Mouse (Mus musculus): ENCODE measurements at regions not wholly inside any gene's neighbourhood (a gene's known extent, or its start where the extent isn't known, plus 50 kb on each side); places are given as distances from the start of the nearest gene placed in this dataset.

DNA sequence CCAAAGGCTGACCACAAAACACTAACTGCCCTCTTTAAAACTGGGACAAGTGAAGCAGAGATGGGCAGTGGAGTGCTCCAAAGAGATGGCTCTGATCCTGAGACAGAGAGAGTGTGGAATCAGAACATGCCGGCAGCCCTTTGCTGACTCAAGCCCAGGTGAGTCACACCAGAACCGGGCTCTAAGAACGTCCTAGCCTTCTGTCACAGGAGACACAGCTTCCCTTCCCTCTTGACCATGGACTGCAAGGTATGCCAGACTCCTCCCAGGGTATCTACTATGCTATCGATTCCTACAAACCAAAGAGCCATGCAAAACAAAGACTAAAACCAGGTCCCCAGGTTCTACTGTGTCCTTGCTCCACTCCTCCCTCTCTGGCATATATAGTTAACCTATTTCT lies 98.0 kb downstream of the Dhx15 start:
- Histone ChIP-seq H3K27me3 (no peaks in the 10 kb centered on the region), H3K27ac (no peak overlapping the region), H3K4me1 (no peaks in the 10 kb centered on the region), H3K9me3 (replicated peaks) (no peaks in the 10 kb centered on the region), H3K9ac (no peak overlapping the region), H3K4me2 (no peak overlapping the region), H3K36me3 (no peaks in the 10 kb centered on the region), H3K4me3 (replicated peaks) (no peak overlapping the region)
- ATAC-seq (replicated peaks; ENCODE audit: low FRiP score) = no peak
- 87% methylated on average over 4 of the region's 4 CpGs for WGBS

DNA sequence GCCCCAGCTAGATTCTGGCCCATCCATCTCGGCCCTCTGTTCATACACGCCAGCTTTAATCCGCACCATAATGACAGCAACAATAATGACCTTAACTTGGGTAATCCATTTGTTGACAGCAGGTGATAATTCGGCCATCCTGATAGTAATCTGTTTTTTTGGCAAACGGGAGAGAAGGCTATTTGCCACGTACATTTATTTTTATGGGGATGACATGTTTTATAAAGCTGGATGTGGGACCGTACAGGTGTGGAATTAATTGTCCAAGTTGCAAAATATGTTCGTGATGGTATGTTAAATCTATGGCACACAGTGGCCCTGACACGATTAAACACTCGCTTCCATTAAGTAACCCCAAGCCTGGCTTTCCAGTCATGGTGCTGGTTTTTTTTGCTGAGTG lies 102.2 kb downstream of the Dhx15 start:
- Histone ChIP-seq H3K4me2 (no peak overlapping the region), H3K4me3 (replicated peaks) (no peak overlapping the region), H3K27ac (no peak overlapping the region), H3K36me3 (no peaks in the 10 kb centered on the region), H3K9ac (no peak overlapping the region), H3K4me1 (no peaks in the 10 kb centered on the region), H3K9me3 (replicated peaks) (no peaks in the 10 kb centered on the region), H3K27me3 (no peaks in the 10 kb centered on the region)
- WGBS = 85% methylated on average over 10 of the region's 10 CpGs
- ATAC-seq (replicated peaks; ENCODE audit: low FRiP score) = no peak

DNA sequence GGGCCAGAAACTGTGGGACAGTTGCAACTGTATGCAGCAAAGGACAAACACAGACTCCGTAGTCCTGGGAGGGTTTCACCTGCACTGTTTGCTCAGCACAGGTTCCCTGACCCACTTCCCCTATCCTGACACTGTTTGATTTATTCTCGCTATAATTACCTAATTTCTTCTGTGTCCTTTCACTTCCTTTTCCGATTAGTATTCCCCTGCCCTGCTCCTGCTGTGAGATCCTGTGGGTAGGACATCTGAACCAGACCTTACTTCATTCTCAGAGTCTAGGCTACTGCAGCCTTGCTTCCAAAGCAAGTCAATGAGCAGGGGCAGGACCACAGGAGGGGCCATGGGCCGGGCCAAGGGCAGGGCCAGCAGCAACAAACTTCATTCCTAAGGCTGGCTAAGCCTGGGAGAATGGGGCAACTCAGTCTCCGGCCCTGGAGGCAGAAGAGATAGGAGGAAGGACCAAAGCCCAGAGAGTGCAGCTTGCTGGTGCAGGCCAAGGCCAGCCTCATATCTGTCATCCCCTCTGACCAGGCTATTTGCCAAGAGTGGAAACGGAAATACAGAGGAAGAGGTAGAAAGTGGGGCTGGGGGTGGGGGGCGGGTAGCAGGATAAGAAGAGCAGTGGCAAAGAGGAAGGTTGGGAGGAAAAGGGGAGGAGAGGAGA lies 103.4 kb downstream of the Dhx15 start:
- no peaks in the 10 kb centered on the region for H3K36me3 ChIP-seq
- ATAC-seq (replicated peaks; ENCODE audit: low FRiP score) = no peak
- no peaks in the 10 kb centered on the region for H3K9me3 ChIP-seq (replicated peaks)
- H3K4me1 ChIP-seq = no peaks in the 10 kb centered on the region
- no peaks in the 10 kb centered on the region for H3K27me3 ChIP-seq
- no peak overlapping the region for H3K4me2 ChIP-seq
- 55% methylated on average over 7 of the region's 7 CpGs for WGBS
- no peak overlapping the region for H3K4me3 ChIP-seq (replicated peaks)
- H3K9ac ChIP-seq = no peak overlapping the region
- no peak overlapping the region for H3K27ac ChIP-seq

DNA sequence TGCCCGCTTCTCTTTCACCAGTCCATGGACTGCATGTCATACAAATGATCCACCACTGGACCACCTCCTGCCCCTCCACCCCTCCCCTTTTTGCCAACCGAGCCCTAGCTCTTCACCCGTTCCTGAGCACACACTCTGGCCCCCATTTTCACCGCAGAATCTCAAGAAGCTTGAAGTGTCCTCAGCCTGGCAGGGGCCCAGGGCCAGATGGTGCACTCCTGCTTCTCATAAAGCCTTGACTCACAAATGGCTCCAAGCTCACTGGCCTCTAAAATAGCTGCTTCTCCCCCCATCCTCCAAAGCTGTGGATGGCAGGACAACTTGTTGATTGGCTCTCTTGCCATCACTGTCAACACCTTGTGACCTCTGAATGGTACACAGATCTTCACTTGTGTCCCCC lies 110.0 kb downstream of the Dhx15 start:
- Histone ChIP-seq H3K4me1 (no peaks in the 10 kb centered on the region), H3K4me2 (no peak overlapping the region), H3K27me3 (no peaks in the 10 kb centered on the region), H3K4me3 (replicated peaks) (no peak overlapping the region), H3K27ac (no peak overlapping the region), H3K9me3 (replicated peaks) (no peaks in the 10 kb centered on the region), H3K9ac (no peak overlapping the region), H3K36me3 (no peaks in the 10 kb centered on the region)
- no peak for ATAC-seq (replicated peaks; ENCODE audit: low FRiP score)
- 65% methylated on average over 4 of the region's 4 CpGs for WGBS

DNA sequence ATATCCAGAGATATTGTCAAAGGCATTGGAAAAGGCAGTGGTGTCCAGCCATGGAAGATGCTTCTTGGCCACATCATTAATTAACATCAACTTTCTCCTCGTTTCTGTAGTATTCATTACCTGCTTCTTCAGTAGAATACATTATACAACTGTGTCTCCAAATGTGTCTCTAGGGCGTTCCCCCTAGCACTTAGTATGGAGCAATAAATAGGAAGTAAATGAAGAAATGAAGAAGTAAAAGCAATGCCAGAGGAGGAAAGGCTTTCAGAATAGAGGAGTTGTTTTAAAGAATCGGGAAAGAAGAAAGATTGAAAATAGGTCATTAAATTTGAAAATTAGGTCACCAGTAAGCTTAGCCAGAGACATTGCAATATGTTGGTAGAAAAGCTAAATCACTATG lies 112.6 kb downstream of the Dhx15 start:
- no peaks in the 10 kb centered on the region for H3K36me3 ChIP-seq
- no peak overlapping the region for H3K4me2 ChIP-seq
- no peak overlapping the region for H3K9ac ChIP-seq
- H3K27ac ChIP-seq = no peak overlapping the region
- H3K4me3 ChIP-seq (replicated peaks) = no peak overlapping the region
- no peaks in the 10 kb centered on the region for H3K9me3 ChIP-seq (replicated peaks)
- H3K27me3 ChIP-seq = no peaks in the 10 kb centered on the region
- no peaks in the 10 kb centered on the region for H3K4me1 ChIP-seq
- ATAC-seq (replicated peaks; ENCODE audit: low FRiP score) = no peak
- 90% methylated on average over 3 of the region's 3 CpGs for WGBS

DNA sequence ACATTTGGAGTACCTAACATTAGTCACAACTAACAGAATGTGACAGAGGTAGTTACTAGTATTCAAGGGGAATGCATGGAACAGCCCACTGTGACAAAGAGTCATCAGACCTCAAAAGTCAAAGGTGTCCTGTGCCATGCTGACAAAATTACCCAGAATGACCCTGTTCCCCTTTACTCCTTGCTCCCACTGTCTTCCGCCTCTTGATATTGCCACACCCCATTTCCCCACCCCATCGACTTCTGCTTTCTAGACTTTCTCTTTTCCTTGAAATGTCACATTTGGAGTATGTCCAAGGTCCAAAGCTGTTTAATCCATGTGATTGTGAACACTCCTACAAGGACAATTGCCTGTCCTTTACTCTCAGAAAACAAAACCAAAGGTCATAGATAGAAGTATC lies 115.2 kb downstream of the Dhx15 start:
- WGBS = 90% methylated on average over 2 of the region's 2 CpGs
- Histone ChIP-seq H3K36me3 (no peaks in the 10 kb centered on the region), H3K4me3 (replicated peaks) (no peak overlapping the region), H3K4me2 (no peak overlapping the region), H3K9me3 (replicated peaks) (no peaks in the 10 kb centered on the region), H3K27ac (no peak overlapping the region), H3K9ac (no peak overlapping the region), H3K4me1 (no peaks in the 10 kb centered on the region), H3K27me3 (no peaks in the 10 kb centered on the region)
- ATAC-seq (replicated peaks; ENCODE audit: low FRiP score) = no peak

DNA sequence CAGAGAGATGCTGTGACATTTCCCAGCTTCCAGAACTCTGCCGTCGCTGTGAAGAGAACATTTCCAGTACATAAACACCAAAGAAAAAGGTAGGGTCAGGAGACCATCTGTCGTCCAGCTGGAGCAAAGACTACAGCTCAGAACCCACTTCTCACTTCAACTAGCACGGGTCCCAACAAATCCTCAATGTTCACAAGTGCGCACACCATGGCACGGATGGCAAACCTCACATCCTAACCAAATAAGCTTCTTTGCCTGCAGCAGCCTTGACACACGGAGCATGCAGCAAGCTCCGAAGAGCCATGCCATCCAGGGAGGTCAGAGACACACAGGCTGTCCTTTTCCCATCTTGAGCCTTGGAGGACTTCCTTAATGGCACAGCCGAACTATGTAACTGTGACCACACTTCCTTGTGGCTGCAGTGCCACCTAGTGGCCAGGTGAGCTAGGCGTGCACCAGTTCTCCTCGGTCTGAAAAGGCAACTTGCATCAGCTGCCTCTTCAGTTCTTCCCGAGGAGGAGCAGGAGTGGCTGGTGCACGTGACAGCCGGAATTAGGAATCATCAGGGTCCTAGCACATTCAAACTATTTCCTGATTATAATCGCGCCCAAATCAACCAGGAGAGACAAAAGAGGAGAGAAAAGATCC lies 125.4 kb downstream of the Dhx15 start:
- no peaks in the 10 kb centered on the region for H3K9me3 ChIP-seq (replicated peaks)
- H3K27ac ChIP-seq = no peak overlapping the region
- WGBS = 33% methylated on average over 16 of the region's 16 CpGs
- peak; percentile 83 for ATAC-seq (replicated peaks; ENCODE audit: low FRiP score)
- no peak overlapping the region for H3K4me2 ChIP-seq
- no peaks in the 10 kb centered on the region for H3K36me3 ChIP-seq
- peaks cover 17% of the 10 kb centered on the region for H3K27me3 ChIP-seq
- H3K9ac ChIP-seq = no peak overlapping the region
- H3K4me3 ChIP-seq (replicated peaks) = no peak overlapping the region
- H3K4me1 ChIP-seq = 0 out of 2 replicates have a peak, but pooled peaks cover 2% of the 10 kb centered on the region

DNA sequence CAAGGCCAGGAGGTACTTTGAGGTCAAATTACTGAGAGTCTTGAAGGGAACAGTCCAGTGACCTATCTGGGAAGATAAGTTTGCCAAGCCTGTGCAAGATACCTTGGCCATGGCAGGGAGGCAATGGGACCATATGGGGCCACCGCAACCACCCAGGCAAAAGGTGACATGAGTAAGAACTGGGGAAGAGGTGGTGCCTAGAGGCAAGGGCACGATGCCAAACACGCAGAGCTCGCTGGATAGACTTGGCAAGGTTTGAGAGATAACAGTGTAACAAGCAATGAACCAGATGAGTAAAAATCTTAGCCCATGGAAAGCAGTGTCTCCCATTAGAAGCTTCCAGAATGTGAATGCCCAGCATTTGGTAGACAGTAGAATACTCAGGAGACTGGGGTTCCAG lies 128.1 kb downstream of the Dhx15 start:
- H3K4me1 ChIP-seq = 0 out of 2 replicates have a peak, but pooled peaks cover 2% of the 10 kb centered on the region
- H3K4me2 ChIP-seq = no peak overlapping the region
- no peaks in the 10 kb centered on the region for H3K9me3 ChIP-seq (replicated peaks)
- 89% methylated on average over 4 of the region's 4 CpGs for WGBS
- H3K9ac ChIP-seq = no peak overlapping the region
- H3K36me3 ChIP-seq = no peaks in the 10 kb centered on the region
- no peak overlapping the region for H3K4me3 ChIP-seq (replicated peaks)
- ATAC-seq (replicated peaks; ENCODE audit: low FRiP score) = no peak
- no peak overlapping the region for H3K27ac ChIP-seq
- peaks cover 6% of the 10 kb centered on the region for H3K27me3 ChIP-seq

DNA sequence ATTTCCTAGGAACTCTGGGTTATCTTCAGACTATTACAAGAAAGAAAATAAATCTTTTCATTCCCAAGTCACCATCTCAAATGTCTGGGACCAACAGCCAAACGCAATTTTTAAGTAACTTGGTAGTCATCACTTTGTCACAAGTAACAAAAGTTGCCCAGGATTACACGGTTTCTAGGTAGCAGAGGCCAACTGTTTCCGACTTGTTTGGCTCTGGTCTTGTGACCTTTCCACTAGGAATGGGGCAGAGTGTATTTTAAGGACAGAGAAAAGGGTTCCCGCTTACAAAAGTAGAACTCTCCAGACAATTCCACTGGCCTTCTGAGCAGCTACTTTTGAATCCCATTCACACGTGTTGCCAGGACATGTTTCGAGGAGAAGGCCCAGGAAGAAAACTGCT lies 129.1 kb downstream of the Dhx15 start:
- 0 out of 2 replicates have a peak, but pooled peaks cover 2% of the 10 kb centered on the region for H3K4me1 ChIP-seq
- 89% methylated on average over 6 of the region's 6 CpGs for WGBS
- no peak for ATAC-seq (replicated peaks; ENCODE audit: low FRiP score)
- H3K27me3 ChIP-seq = peaks cover 3% of the 10 kb centered on the region
- H3K9me3 ChIP-seq (replicated peaks) = no peaks in the 10 kb centered on the region
- H3K4me3 ChIP-seq (replicated peaks) = no peak overlapping the region
- H3K36me3 ChIP-seq = no peaks in the 10 kb centered on the region
- no peak overlapping the region for H3K4me2 ChIP-seq
- H3K9ac ChIP-seq = no peak overlapping the region
- no peak overlapping the region for H3K27ac ChIP-seq

DNA sequence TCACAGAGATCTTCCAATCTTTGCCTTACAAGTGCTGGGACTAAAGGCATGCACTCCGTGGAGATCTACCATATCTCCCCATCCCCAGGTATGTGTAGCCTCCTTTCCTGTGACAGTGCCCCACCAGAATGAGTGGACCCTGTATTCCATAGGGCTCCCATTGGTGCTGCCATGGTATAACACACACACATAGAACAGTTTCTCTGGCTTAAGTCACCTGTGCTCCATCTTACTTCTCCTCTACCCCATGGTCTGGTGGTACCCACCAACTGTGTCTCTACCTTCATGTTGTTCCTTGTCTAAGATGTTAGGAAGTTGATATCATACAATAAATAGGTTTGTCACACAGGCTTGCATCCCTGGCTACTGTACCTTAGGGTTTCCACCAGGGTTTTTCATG lies 133.1 kb downstream of the Dhx15 start:
- WGBS = 78% methylated on average over 1 of the region's 1 CpGs
- no peak overlapping the region for H3K9ac ChIP-seq
- no peaks in the 10 kb centered on the region for H3K9me3 ChIP-seq (replicated peaks)
- no peak overlapping the region for H3K4me2 ChIP-seq
- H3K4me3 ChIP-seq (replicated peaks) = no peak overlapping the region
- H3K36me3 ChIP-seq = no peaks in the 10 kb centered on the region
- H3K27me3 ChIP-seq = no peaks in the 10 kb centered on the region
- H3K27ac ChIP-seq = no peak overlapping the region
- ATAC-seq (replicated peaks; ENCODE audit: low FRiP score) = no peak
- no peaks in the 10 kb centered on the region for H3K4me1 ChIP-seq

DNA sequence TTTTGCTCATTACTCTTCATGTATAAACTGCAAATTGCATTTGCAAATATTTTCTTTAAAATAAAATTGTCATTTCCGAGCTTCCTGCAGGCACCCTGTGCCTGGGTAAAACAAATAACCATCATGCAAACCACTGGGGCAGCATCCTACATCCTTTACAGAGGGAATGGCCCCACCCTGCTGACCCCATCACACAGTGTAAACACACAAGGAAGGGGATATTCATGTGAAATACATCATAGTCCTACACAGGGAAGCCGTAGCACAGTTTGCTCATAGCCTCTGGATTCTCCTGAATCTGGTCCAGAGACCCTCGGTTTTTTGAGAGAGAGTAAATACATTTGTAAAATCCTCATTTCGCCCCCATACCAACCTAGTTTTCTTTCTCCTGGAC lies 138.2 kb downstream of the Dhx15 start:
- no peak overlapping the region for H3K27ac ChIP-seq
- no peaks in the 10 kb centered on the region for H3K9me3 ChIP-seq (replicated peaks)
- no peaks in the 10 kb centered on the region for H3K27me3 ChIP-seq
- no peaks in the 10 kb centered on the region for H3K36me3 ChIP-seq
- no peak overlapping the region for H3K4me3 ChIP-seq (replicated peaks)
- H3K9ac ChIP-seq = no peak overlapping the region
- H3K4me2 ChIP-seq = no peak overlapping the region; the same call in 1 of the 2 replicates
- WGBS = 55% methylated on average over 4 of the region's 4 CpGs
- H3K4me1 ChIP-seq = peaks cover 5% of the 10 kb centered on the region; the same call in 1 of the 2 replicates
- no peak for ATAC-seq (replicated peaks; ENCODE audit: low FRiP score)

DNA sequence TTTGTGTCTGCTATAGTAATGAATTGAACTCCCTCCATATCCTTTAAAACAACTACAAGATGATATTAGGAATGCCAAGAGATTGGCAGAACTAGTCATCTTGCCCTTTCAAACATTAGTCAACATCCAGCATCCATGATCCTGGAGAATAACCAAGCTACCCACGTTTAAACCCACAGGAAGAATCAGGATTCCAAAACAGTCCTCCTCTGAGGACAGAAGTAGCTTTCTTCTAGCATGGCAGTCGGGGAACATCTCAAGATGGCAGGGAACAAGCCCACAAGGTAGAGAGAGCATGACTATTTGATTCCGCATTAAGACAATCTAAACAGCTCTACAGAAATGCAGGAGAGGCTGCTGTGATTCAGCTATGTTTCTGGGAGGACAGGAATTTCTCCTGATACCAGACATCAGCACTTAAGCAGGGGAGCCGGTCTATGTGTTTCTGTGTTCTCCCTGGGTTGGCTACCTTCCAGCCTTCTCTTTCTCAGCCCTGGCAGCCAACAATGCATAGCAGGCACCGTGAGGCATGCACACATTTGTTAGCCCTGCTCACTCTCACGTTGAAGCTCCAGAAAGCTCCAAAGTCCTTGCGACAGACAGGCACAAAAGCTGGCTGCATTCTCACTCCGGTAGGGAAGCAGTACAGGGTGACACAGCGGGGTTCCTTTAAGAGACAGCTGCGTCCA lies 138.8 kb downstream of the Dhx15 start:
- Histone ChIP-seq H3K9me3 (replicated peaks) (no peaks in the 10 kb centered on the region), H3K27me3 (no peaks in the 10 kb centered on the region), H3K4me2 (peak overlapping the region; percentile 23; the same call in 1 of the 2 replicates), H3K27ac (no peak overlapping the region), H3K4me1 (peaks cover 5% of the 10 kb centered on the region; the same call in 1 of the 2 replicates), H3K36me3 (no peaks in the 10 kb centered on the region), H3K4me3 (replicated peaks) (no peak overlapping the region), H3K9ac (no peak overlapping the region)
- WGBS = 52% methylated on average over 10 of the region's 10 CpGs
- no peak for ATAC-seq (replicated peaks; ENCODE audit: low FRiP score)

Measured in kidney, embryonic 15.5 days (tissue).